Mouse (Mus musculus) ZHBTc4 (cell line): ENCODE results near the gene Klf5.

Source experiments
- DNase-seq: peaks from one replicate; pipeline ENCODE4 v3.0.0-alpha.2; 2011; ENCODE audit warnings: low read depth, low spot score

The Klf5 gene

DNA sequence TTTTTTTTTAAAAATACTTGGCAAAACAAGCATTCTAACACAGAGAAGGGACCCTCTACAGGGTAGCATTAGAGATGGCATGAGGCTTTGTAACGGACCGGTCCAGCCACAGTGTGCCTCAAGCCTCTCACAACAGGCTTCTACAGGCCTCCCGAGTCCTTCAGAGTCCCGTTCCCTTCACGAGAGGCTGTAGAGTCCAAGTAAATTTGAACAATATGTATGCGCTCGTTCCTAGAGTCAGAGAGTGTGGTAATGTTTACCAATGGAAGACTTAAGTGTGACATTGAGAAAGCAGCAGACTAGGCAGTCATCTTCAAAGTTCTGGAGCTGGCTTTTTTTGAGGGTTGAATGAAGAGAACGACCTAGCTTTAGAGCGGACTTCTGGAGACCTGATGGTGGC, 11.1 kb downstream of the Klf5 start:
- no peak for DNase-seq

DNA sequence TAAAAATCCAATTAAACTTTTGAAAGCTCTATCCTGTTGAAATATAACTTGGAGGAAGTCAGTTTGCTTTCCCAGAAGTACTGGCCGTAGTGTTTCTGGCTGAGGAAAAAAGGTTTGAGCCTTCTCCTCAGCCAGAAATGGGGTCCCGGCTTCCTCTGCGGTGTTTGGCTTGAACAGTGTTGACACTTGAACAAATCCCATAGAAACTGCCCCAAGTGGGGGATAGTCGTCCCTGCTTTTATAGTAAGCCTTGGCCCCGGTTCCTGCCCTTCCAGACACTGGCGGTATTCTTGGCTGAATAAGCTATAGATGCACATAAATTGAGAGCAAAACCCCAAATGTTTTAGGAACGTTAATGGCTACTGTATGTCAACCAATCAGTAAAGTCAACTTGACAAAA, 11.9 kb downstream of the Klf5 start:
- DNase-seq: no peak

DNA sequence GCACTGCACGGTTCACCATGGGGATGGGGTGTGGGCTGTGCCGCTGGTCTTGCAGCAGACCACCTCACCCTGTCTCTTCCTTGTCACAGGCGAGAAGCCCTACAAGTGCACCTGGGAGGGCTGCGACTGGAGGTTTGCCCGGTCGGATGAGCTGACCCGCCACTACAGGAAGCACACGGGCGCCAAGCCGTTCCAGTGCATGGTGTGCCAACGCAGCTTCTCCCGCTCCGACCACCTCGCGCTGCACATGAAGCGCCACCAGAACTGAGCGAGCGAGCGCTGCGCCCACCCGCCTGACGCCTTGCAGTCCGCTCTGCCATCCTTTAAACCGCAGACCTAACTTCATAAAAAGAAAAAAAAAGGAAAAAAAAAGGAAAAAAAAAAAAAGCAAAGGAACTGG, 14.6 kb downstream of the Klf5 start:
- peak; percentile 54 for DNase-seq

GRCm38 (mm10) chr14:99316275-99316674, 17.8 kb downstream of the Klf5 start:
- peak; percentile 38 for DNase-seq

DNA sequence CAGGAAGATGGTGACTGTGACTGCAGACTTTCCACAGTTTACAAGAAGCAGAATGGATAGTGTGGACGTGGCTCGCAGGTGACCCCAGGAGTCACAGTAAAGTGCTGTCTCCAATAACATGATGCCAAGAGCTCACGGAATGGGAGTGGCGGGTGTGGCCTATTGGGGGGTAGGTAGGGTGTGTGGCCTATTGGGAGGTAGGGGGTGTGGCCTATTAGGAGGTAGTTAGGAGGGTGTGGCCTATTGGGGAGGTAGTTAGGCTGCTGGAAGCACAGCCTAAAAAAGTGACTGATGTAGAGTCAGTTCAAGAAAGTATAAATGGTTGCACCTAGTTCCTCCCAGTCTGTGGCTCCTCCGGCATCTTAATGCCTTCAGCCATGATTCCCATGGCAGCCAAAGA, 22.2 kb downstream of the Klf5 start:
- DNase-seq: peak; percentile 94

GRCm38 (mm10) chr14:99323376-99323775, 24.9 kb downstream of the Klf5 start:
- DNase-seq: peak; percentile 54

DNA sequence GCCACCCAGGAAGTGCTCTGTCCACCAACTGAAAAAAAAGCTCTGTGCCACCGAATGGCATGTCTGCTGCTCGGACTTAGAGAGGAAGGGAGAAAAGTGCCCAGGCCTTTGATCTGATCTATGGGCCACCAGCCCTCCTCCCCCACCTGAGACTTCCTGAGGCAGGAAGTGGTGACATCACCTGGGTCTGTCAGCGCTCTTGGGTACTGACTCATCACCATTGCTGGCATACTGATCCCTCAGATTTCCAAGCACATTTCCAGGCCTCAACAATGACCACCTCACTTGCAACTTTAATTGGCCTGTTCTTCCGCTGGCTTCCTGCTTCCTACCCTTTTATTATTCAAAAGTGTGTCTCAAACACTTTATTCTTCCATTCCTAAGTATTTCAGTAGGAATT, 26.0 kb downstream of the Klf5 start:
- peak; percentile 98 for DNase-seq

DNA sequence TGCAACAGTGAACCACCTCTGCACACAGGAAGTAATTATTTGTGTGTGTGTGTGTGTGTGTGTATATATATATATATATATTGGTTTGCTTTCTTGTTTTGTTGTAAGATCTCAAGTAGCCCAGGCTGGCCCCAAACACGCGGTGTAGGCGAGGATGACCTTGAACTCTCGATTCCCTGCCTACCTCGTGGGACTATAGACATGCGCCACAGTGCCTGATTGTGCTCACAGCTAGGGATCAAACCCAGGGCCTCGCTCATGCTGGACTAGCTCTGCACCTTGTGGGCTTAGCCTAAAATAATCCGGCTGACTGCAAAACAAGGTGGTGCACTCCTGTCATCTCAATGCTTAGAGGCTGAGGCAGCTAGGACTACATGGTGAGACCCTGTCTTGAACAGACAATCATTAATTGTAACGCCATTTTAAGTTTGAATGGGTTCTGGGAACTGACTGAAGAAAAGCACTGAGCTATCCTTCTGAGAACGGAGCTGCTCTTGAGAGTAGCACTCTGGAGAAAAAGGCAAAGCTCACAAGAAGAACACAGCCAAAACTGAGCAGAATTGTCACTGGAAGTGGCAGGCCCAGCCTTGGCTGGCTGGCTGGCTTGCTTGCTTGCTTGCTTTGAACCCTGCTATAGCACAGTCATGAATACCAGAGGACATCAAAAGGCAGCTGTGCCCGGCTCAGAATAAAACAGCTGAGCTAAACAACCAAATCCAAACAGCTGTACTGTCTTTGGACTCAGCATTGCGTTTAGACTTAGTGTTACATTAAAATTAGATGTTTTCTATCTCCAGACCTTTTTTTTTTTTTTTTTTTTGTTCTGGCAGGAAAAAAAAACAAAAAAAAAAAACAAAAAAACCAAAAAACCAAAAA, 27.3 kb downstream of the Klf5 start:
- peak; percentile 74 for DNase-seq

GRCm38 (mm10) chr14:99336598-99336997, 38.1 kb downstream of the Klf5 start:
- DNase-seq: no peak

GRCm38 (mm10) chr14:99339021-99339420, 40.5 kb downstream of the Klf5 start:
- peak; percentile 68 for DNase-seq

GRCm38 (mm10) chr14:99339681-99340522, 41.4 kb downstream of the Klf5 start:
- DNase-seq: peak; percentile 94

- peak; percentile 69 for DNase-seq
Observed at GRCm38 (mm10) chr14:99340703-99341102, 42.2 kb downstream of the Klf5 start.

DNA sequence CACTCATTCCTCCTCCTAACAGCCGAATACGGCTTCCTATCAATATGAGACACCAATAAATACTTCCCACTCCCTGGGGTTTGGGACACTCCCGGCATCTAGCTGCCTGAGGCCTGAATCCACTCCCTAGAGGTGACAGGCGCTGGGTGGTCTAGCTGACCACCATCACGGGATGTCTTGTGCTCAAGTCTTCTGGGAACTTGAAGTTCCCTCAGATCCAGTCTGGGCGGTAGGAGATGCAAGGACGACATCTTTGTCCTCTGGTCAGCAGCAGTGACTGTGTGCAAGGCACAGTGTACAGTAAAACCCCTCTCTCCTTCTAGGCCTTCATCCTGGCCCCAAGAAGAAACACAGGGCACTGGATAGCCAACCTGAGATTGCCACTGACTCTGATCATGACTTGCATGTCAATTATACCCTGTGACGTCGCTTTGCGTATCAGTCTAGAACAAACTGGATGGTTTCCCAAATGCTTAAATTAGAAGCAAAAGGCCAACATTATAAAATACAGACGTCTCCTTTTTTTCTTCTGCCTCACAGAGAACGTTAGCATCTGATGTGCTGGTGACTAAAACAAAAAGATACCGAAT, 49.8 kb downstream of the Klf5 start:
- peak; percentile 54 for DNase-seq

DNA sequence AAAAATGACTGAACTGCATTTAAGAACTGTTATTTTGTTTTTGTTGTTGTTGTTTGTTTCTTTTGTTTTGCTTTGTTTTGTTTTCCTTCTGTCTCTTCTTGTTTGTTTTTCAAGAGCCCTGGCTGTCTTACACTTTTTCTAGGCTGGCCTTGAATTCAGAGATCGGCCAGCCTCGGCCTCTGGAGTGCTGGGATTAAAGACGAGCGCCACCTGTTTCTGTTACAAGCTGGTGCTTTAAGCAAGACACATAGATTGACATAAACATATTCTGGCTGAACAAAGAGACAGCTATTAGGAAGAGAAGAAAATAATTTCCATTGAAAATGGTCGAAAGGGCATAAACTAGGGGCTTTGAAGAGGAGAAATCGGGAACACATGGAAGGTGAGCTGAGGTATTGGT, 51.1 kb downstream of the Klf5 start:
- peak; percentile 73 for DNase-seq

DNA sequence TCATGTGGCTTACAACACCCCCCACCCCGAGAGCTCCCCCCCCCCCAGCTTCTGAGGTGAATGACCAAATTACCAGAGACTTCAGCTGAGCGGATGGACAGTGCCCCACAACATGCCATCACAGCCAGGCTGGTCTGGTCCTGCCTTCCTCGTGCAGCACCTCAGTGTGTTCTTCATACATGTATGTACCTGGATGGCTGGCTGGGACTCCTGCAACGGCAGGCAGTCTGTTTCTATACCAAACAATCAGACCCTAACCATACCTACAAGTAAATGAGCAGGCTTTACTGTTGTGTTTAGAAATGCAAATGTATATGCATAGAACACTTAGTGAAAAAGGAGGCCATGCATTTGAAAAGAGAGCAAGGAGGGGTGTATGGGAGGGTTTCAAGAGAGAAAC, 54.5 kb downstream of the Klf5 start:
- DNase-seq: peak; percentile 56

DNA sequence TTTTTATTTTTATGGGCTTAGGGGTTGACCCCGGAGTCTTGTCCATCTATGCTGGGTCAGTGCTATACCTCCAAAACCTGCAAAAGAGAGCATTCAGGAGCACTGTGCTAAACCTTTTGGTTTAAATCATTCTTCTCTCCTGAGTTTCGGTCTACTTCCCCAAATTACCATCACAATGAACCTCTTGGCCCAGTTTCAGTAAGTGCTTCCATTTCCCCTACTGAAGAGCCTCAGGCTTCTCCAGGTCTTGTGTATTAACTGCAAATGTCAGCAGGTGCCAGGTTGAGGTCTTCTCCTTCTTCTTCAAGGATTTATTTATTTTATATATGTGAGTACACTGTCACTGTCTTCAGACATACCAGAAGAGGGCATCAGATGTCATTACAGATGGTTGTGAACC, 55.6 kb downstream of the Klf5 start:
- peak; percentile 86 for DNase-seq

- peak; percentile 75 for DNase-seq
Observed at GRCm38 (mm10) chr14:99354761-99355609, 56.5 kb downstream of the Klf5 start.

- DNase-seq: no peak
Observed at GRCm38 (mm10) chr14:99355610-99355870, 57.0 kb downstream of the Klf5 start.

GRCm38 (mm10) chr14:99362956-99363355, 64.5 kb downstream of the Klf5 start:
- DNase-seq: no peak

DNA sequence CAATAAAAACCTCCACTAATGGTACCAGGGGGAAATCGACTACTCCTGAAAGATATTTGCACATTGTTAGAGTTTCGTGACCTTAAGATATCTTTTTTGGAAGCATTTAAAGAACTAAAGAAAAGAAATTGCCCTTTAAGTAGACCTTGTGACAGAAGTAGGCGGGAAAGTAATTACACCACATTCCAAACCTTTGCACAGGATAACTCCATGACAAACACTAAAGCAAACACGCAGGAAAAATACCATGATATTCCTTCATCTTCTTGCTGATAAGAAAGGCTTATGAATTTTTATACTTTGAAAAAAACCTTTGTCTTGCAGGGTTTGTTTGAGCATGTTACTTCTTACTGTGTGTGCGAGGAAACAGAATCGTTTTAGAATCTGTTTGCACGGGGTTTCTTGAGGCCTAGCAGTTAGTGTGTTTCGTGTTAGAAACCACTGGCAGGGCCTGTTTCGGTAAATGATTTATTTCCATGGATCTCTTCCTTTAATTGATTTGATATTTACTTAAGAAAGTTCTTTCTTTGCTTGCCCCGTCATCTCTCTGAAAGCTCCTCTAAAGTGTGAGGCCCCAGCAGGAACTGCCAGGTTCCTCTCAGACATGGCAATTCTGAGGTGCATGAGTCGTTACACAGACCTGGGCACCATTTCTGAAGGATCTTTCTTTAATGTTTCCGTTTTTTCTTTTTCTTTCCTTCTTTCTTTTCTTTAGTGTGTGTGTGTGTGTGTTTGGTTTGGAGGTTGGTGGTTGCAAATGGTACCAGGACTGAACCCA, 65.7 kb downstream of the Klf5 start:
- DNase-seq: no peak
